Mouse (Mus musculus) small intestine, adult 2 months (tissue): ENCODE measurements around the gene Snapc4.

Experiments used
- CTCF ChIP-seq: fragments of 200-500 bp; IDR thresholded peaks from 2 replicates; pipeline ENCODE4 v1.5.1; 2012; ENCODE audit warnings: low read depth, mild to moderate bottlenecking, control low read depth, inconsistent platforms, low read length, moderate library complexity, mixed read lengths; ENCODE audit not compliant: insufficient replicate concordance, insufficient read length; ENCODE audit errors: extremely low read depth
- POLR2A ChIP-seq: fragments of 200-500 bp; IDR thresholded peaks from 2 replicates; pipeline ENCODE4 v1.6.1; 2012; ENCODE audit warnings: low read depth, mild to moderate bottlenecking, control low read depth, inconsistent platforms, low read length, moderate library complexity

- TF ChIP-seq CTCF (no peak), POLR2A (no peak)
Observed at GRCm38 (mm10) chr2:26317371-26317770, 63.1 kb downstream of the Snapc4 start.
